Mouse (Mus musculus) hindbrain, embryonic 12.5 days (tissue): ENCODE measurements around the gene Pcdh9. TPM values are rescaled to one million over a fixed set of nuclear protein-coding genes. Genes with fewer than 3 reads are reported as not detected.

Source experiments
- ATAC-seq: fragments of 200-750 bp; cut with Nextera tagmentation; 2 replicates; pipeline ENCODE4 v1.8.0; 2017; ENCODE audit warnings: moderate TSS enrichment; ENCODE audit not compliant: low FRiP score
- H3K27ac ChIP-seq: fragments of 300-500 bp; sonication (generic); 2 replicates; pipeline ENCODE4 v1.5.1; 2016; ENCODE audit warnings: mild to moderate bottlenecking
- H3K27me3 ChIP-seq: fragments of 300-500 bp; sonication (generic); 2 replicates; pipeline ENCODE4 v1.6.1; 2016; ENCODE audit warnings: mild to moderate bottlenecking
- H3K36me3 ChIP-seq: fragments of 300-500 bp; sonication (generic); 2 replicates; pipeline ENCODE4 v1.6.1; 2016; ENCODE audit warnings: mild to moderate bottlenecking
- H3K4me1 ChIP-seq: fragments of 300-500 bp; sonication (generic); 2 replicates; pipeline ENCODE4 v1.6.1; 2016
- H3K4me2 ChIP-seq: fragments of 300-500 bp; sonication (generic); replicated peaks from 2 replicates; pipeline ENCODE4 v1.6.1; 2016; ENCODE audit warnings: mild to moderate bottlenecking
- H3K4me3 ChIP-seq: fragments of 300-500 bp; sonication (generic); 2 replicates; pipeline ENCODE4 v1.5.1; 2016; ENCODE audit warnings: mild to moderate bottlenecking
- H3K9ac ChIP-seq: fragments of 300-500 bp; sonication (generic); 2 replicates; pipeline ENCODE4 v1.6.1; 2016; ENCODE audit warnings: mild to moderate bottlenecking, moderate library complexity
- H3K9me3 ChIP-seq: fragments of 300-500 bp; sonication (generic); replicated peaks from 2 replicates; pipeline ENCODE4 v1.6.1; 2016; ENCODE audit warnings: mild to moderate bottlenecking
- WGBS: fragments of 180-500 bp; shearing (Covaris S2); methylation state at CpG from one replicate; pipeline ENCODE4 v1.1.7; 2016; 5-methylcytosine and 5-hydroxymethylcytosine counted together
- polyA plus RNA-seq: library from polyadenylated mRNA; unstranded; fragments of >200 nt; fragmentation: Nextera tagmentation; extraction: Ambion mirVana; gene quantifications from 2 replicates; pipeline ENCODE4 v1.2.1, GENCODE M21; 2016

Pcdh9 gene
- polyA plus RNA-seq, 1 experiment from 2014 or later, result 104 TPM

GRCm38 (mm10) chr14:93182606-93183491 lies 707.6 kb downstream of the Pcdh9 start:
- no peak for ATAC-seq
- Histone ChIP-seq H3K9ac (no peak overlapping the region), H3K4me1 (no peaks in the 10 kb centered on the region), H3K4me2 (no peak overlapping the region), H3K9me3 (no peaks in the 10 kb centered on the region), H3K27me3 (no peaks in the 10 kb centered on the region), H3K27ac (no peak overlapping the region), H3K36me3 (no peaks in the 10 kb centered on the region), H3K4me3 (no peak overlapping the region)
- WGBS, result 86% methylated on average over 9 of the region's 9 CpGs

- H3K4me3 ChIP-seq, result no peak overlapping the region
- no peaks in the 10 kb centered on the region for H3K9me3 ChIP-seq
- ATAC-seq, result no peak
- H3K27me3 ChIP-seq, result no peaks in the 10 kb centered on the region
- H3K9ac ChIP-seq, result no peak overlapping the region
- H3K4me2 ChIP-seq, result no peak overlapping the region
- no peaks in the 10 kb centered on the region for H3K36me3 ChIP-seq
- no peak overlapping the region for H3K27ac ChIP-seq
- no peaks in the 10 kb centered on the region for H3K4me1 ChIP-seq
Measured at GRCm38 (mm10) chr14:93169201-93169600, 721.3 kb downstream of the Pcdh9 start.

GRCm38 (mm10) chr14:93168367-93168766 lies 722.1 kb downstream of the Pcdh9 start:
- no peak for ATAC-seq

DNA sequence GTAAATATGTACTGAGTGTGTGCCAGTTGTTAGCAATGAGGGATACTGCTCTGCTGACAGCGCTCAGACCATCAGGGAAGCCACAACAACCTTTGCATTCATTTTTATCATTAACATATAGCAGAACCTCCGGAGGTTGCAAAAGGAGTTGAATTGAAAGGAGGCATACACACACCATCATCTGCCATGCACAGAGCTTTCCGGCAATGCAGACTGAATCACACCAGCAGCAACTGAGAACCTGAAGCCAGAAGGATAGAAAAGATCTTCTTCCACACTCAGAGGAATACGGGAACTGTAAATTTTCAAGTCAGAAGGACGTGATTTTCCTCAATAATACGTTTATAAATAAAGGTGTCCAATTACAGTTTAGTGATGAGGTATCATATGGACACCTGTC lies 747.1 kb downstream of the Pcdh9 start:
- ATAC-seq, result no peak
- no peaks in the 10 kb centered on the region for H3K27me3 ChIP-seq
- no peak overlapping the region for H3K4me2 ChIP-seq
- no peak overlapping the region for H3K9ac ChIP-seq
- no peak overlapping the region for H3K27ac ChIP-seq
- no peaks in the 10 kb centered on the region for H3K9me3 ChIP-seq
- no peaks in the 10 kb centered on the region for H3K4me1 ChIP-seq
- no peaks in the 10 kb centered on the region for H3K36me3 ChIP-seq
- H3K4me3 ChIP-seq, result no peak overlapping the region
- 87% methylated on average over 6 of the region's 6 CpGs for whole genome bisulfite sequencing

More at GRCm38 (mm10) chr14:93168367-93168766, 722.1 kb downstream of the Pcdh9 start:
- Histone ChIP-seq H3K4me1 (no peaks in the 10 kb centered on the region), H3K9ac (no peak overlapping the region), H3K36me3 (no peaks in the 10 kb centered on the region), H3K4me2 (no peak overlapping the region), H3K27me3 (no peaks in the 10 kb centered on the region), H3K27ac (no peak overlapping the region), H3K9me3 (no peaks in the 10 kb centered on the region), H3K4me3 (no peak overlapping the region)
- WGBS, result 80% methylated on average over 2 of the region's 2 CpGs

- Histone ChIP-seq H3K4me3 (no peak overlapping the region), H3K27me3 (no peaks in the 10 kb centered on the region), H3K36me3 (no peaks in the 10 kb centered on the region), H3K27ac (no peak overlapping the region), H3K9me3 (no peaks in the 10 kb centered on the region), H3K4me1 (no peaks in the 10 kb centered on the region), H3K9ac (no peak overlapping the region), H3K4me2 (no peak overlapping the region)
- WGBS, result 86% methylated on average over 4 of the region's 4 CpGs
- no peak for ATAC-seq
Measured at GRCm38 (mm10) chr14:93142076-93142475, 748.4 kb downstream of the Pcdh9 start.

DNA sequence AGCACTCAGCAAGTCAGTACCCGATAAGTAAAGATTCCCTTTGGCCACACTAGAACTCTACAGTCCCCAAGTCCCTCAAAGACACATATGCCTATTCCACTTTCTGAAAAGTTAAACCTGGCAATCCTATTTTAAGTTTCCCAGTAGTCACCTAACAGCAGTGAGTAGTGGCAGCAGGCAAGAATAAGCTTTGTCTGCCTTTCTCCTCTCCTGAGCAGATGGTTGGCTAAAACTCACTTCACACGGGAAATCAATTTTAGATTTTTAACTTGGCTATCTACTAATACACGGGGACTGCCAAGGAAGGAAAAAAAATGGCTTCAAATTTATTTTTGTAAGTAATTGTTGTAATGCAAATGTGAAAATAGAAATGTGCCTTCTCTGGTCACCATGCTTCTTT lies 763.5 kb downstream of the Pcdh9 start:
- H3K9ac ChIP-seq, result no peak overlapping the region
- no peaks in the 10 kb centered on the region for H3K4me1 ChIP-seq
- no peaks in the 10 kb centered on the region for H3K9me3 ChIP-seq
- no peak overlapping the region for H3K27ac ChIP-seq
- H3K27me3 ChIP-seq, result no peaks in the 10 kb centered on the region
- no peak for ATAC-seq
- H3K4me3 ChIP-seq, result no peak overlapping the region
- WGBS, result 90% methylated on average over 3 of the region's 3 CpGs
- H3K36me3 ChIP-seq, result no peaks in the 10 kb centered on the region
- no peak overlapping the region for H3K4me2 ChIP-seq

- Histone ChIP-seq H3K27me3 (no peaks in the 10 kb centered on the region), H3K27ac (no peak overlapping the region), H3K36me3 (no peaks in the 10 kb centered on the region), H3K9me3 (no peaks in the 10 kb centered on the region), H3K4me2 (no peak overlapping the region), H3K4me1 (no peaks in the 10 kb centered on the region), H3K9ac (no peak overlapping the region), H3K4me3 (no peak overlapping the region)
- ATAC-seq, result no peak
- 63% methylated on average over 2 of the region's 2 CpGs for WGBS
Measured at GRCm38 (mm10) chr14:93102755-93103154, 787.7 kb downstream of the Pcdh9 start.

GRCm38 (mm10) chr14:93095081-93095480 lies 795.4 kb downstream of the Pcdh9 start:
- Histone ChIP-seq H3K9ac (no peak overlapping the region), H3K27ac (no peak overlapping the region), H3K4me3 (no peak overlapping the region), H3K4me1 (no peaks in the 10 kb centered on the region), H3K27me3 (no peaks in the 10 kb centered on the region), H3K9me3 (no peaks in the 10 kb centered on the region), H3K36me3 (no peaks in the 10 kb centered on the region), H3K4me2 (no peak overlapping the region)
- 66% methylated on average over 2 of the region's 2 CpGs for WGBS
- ATAC-seq, result no peak

DNA sequence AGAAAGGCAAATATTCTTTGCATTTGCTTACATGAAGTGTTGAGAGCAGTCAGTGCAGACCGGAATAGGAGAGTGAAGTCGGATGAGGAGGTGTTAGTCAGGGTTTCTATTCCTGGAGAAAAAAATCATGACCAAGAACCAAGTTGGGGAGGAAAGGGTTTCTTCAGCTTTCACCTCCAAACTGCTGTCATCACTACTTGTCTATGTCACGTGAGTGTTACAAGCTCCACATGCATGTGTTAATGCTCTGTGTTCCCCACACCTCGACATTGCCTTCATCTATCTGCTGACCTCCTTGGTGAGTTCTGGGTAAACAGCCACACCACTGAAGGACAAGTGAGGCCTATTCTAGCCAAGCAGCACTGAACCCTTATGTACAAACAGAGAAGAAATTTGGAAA lies 797.7 kb downstream of the Pcdh9 start:
- WGBS, result 78% methylated on average over 4 of the region's 4 CpGs
- Histone ChIP-seq H3K9ac (no peak overlapping the region), H3K4me3 (no peak overlapping the region), H3K27ac (no peak overlapping the region), H3K4me1 (no peaks in the 10 kb centered on the region), H3K36me3 (no peaks in the 10 kb centered on the region), H3K4me2 (no peak overlapping the region), H3K9me3 (no peaks in the 10 kb centered on the region), H3K27me3 (no peaks in the 10 kb centered on the region)
- no peak for ATAC-seq

- H3K27ac ChIP-seq, result no peak overlapping the region
- no peaks in the 10 kb centered on the region for H3K27me3 ChIP-seq
- no peak overlapping the region for H3K4me3 ChIP-seq
- no peak for ATAC-seq
- H3K36me3 ChIP-seq, result no peaks in the 10 kb centered on the region
- WGBS, result 78% methylated on average over 2 of the region's 2 CpGs
- no peaks in the 10 kb centered on the region for H3K9me3 ChIP-seq
- H3K9ac ChIP-seq, result no peak overlapping the region
- 0 out of 2 replicates have a peak, but pooled peaks cover 2% of the 10 kb centered on the region for H3K4me1 ChIP-seq
- H3K4me2 ChIP-seq, result no peak overlapping the region
Measured at GRCm38 (mm10) chr14:93085646-93086045, 804.8 kb downstream of the Pcdh9 start.

DNA sequence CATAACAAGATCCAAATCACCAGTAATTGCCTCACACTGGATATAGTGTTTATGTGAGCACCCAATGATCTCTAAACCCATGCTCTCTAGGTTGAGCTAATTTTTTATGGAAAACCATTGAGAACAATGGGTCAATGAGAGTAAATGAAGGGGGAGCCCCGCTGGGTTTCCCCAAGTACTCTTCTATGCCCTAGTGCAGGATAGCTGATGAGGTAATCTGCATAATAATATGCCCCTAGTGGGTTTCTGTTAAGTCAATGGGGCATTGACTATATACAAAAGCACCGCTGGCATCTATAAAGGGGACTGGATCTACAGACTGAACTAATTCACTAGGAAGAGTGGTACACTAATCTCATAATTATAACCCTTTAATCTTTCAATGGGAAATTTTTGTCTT lies 807.3 kb downstream of the Pcdh9 start:
- H3K4me2 ChIP-seq, result no peak overlapping the region
- no peak overlapping the region for H3K9ac ChIP-seq
- H3K36me3 ChIP-seq, result no peaks in the 10 kb centered on the region
- 0 out of 2 replicates have a peak, but pooled peaks cover 2% of the 10 kb centered on the region for H3K4me1 ChIP-seq
- ATAC-seq, result peak; percentile 85
- H3K27ac ChIP-seq, result no peak overlapping the region
- 26% methylated on average over 2 of the region's 2 CpGs for WGBS
- H3K27me3 ChIP-seq, result no peaks in the 10 kb centered on the region
- H3K4me3 ChIP-seq, result no peak overlapping the region
- H3K9me3 ChIP-seq, result no peaks in the 10 kb centered on the region

DNA sequence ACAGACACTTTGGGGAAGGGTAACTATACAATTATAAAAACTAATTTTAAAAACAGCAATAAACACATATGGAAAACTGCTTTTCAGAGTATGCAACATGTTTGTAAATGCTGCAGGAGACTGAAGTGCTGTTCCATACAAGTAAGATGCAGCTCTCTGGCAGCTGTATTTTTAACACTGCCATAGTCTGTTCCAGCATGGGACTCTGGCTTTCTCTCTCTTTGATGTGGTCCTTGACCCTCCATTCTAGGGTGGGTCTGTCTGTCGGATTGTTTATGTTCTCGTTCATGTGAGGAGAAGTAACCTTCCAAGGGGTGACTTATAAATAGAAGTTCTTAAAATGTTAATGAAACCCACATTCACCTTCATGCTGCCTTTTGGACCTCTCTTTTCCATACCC lies 809.6 kb downstream of the Pcdh9 start:
- H3K4me3 ChIP-seq, result no peak overlapping the region
- H3K4me2 ChIP-seq, result no peak overlapping the region
- no peak overlapping the region for H3K9ac ChIP-seq
- H3K27ac ChIP-seq, result no peak overlapping the region
- H3K36me3 ChIP-seq, result no peaks in the 10 kb centered on the region
- H3K4me1 ChIP-seq, result 0 out of 2 replicates have a peak, but pooled peaks cover 2% of the 10 kb centered on the region
- no peaks in the 10 kb centered on the region for H3K9me3 ChIP-seq
- WGBS, result 16% methylated on average over 2 of the region's 2 CpGs
- ATAC-seq, result no peak
- no peaks in the 10 kb centered on the region for H3K27me3 ChIP-seq

DNA sequence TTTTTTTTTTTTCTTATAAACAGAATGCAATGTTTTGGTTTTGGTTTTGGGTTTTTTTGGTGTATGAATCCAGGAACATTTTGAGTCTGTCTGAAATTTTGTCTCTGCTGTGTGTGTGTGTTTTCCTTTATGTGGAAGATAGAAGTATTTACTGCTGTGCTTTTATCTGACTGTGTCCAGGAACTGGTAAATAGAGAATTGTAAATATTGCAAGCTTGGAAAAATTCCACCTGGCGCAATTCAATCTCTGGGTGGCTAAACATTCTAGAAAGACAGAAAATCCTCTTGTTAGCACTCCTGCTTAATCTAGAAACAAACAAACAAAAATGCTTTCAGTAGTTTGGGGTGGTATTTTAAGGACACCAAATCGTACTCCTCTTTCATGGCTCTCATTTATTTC lies 814.7 kb downstream of the Pcdh9 start:
- H3K9ac ChIP-seq, result no peak overlapping the region
- H3K36me3 ChIP-seq, result no peaks in the 10 kb centered on the region
- no peaks in the 10 kb centered on the region for H3K9me3 ChIP-seq
- no peaks in the 10 kb centered on the region for H3K4me1 ChIP-seq
- ATAC-seq, result no peak
- WGBS, result 75% methylated on average over 2 of the region's 2 CpGs
- H3K27ac ChIP-seq, result no peak overlapping the region
- H3K4me3 ChIP-seq, result no peak overlapping the region
- no peak overlapping the region for H3K4me2 ChIP-seq
- H3K27me3 ChIP-seq, result no peaks in the 10 kb centered on the region
